In genomic region chr11:62456483-62457172, GRCm38 (mm10) we compare ENCODE assay signal across 8 mouse cellular contexts. TPM values are rescaled to one million over a fixed set of nuclear protein-coding genes. Genes with fewer than 3 reads are reported as not detected.
DNase-seq lines count a peak whose midpoint lies in the region; ATAC-seq lines count a peak whose summit lies in the region.

No protein-coding gene starts in this region.

- peaks cover 23% of the 10 kb centered on the region for H3K4me1 ChIP-seq in forebrain, embryonic 15.5 days
- peaks cover 17% of the 10 kb centered on the region for H3K4me1 ChIP-seq in hindbrain, embryonic 14.5 days (replicated peaks; ENCODE audit: control insufficient read depth, insufficient read depth, low read length)
- no peaks in the 10 kb centered on the region for H3K4me1 ChIP-seq in limb, embryonic 11.5 days (ENCODE audit: control insufficient read depth, insufficient read depth, low read length)
- H3K4me1 ChIP-seq in midbrain, embryonic 11.5 days (ENCODE audit: control insufficient read depth, insufficient read depth, low read length), result peaks cover 9% of the 10 kb centered on the region; the same call in 1 of the 2 replicates

- peak overlapping the region; percentile 89 for H3K4me2 ChIP-seq in forebrain, embryonic 15.5 days (replicated peaks)
- peak overlapping the region; percentile 81 for H3K4me2 ChIP-seq in hindbrain, embryonic 14.5 days (replicated peaks)
- peak overlapping the region; percentile 93 for H3K4me2 ChIP-seq in limb, embryonic 11.5 days (ENCODE audit: low read depth, severe bottlenecking)
- H3K4me2 ChIP-seq in midbrain, embryonic 11.5 days, result peak overlapping the region; percentile 88

- peak overlapping the region; percentile 83 for H3K4me3 ChIP-seq in forebrain, embryonic 15.5 days
- H3K4me3 ChIP-seq in hindbrain, embryonic 14.5 days (replicated peaks; ENCODE audit: low read length), result peak overlapping the region; percentile 94
- H3K4me3 ChIP-seq in limb, embryonic 11.5 days (ENCODE audit: low read depth, low read length), result peak overlapping the region; percentile 90
- H3K4me3 ChIP-seq in midbrain, embryonic 11.5 days (ENCODE audit: low read depth, low read length), result peak overlapping the region; percentile 95

- peak overlapping the region; percentile 97 for H3K9ac ChIP-seq in forebrain, embryonic 15.5 days (replicated peaks)
- peak overlapping the region; percentile 96 for H3K9ac ChIP-seq in hindbrain, embryonic 14.5 days
- H3K9ac ChIP-seq in limb, embryonic 11.5 days (ENCODE audit: low read length), result peak overlapping the region; percentile 99
- peak overlapping the region; percentile 99 for H3K9ac ChIP-seq in midbrain, embryonic 11.5 days (ENCODE audit: low read length)

- under 1% methylated on average over 42 of the region's 42 CpGs for WGBS in forebrain, embryonic 15.5 days
- 0% methylated on average over 42 of the region's 42 CpGs for WGBS in hindbrain, embryonic 14.5 days
- under 1% methylated on average over 37 of the region's 42 CpGs for WGBS in limb, embryonic 11.5 days
- WGBS in midbrain, embryonic 11.5 days, result 0% methylated on average over 40 of the region's 42 CpGs

- DNase-seq in left cerebral cortex, adult 18-20 months (ENCODE audit: low spot score in 2 of 2), result peak; percentile 9 to 44
- no peak for DNase-seq in left cerebral cortex, adult 11 months (ENCODE audit: low spot score)
- DNase-seq in c-Kit-positive CD71-positive TER-119-positive erythroid progenitor cells, embryonic 14.5 days (ENCODE audit: low spot score), result peak; percentile 57
- peak; percentile 64 for DNase-seq in hindbrain, embryonic 14.5 days (ENCODE audit: low spot score)
- peak; percentile 76 for DNase-seq in limb, embryonic 11.5 days (ENCODE audit: low spot score)
- DNase-seq in midbrain, embryonic 11.5 days (ENCODE audit: low spot score, missing footprints), result peak; percentile 97
- peak; percentile 56 for DNase-seq in skeletal muscle tissue, adult 2 months (ENCODE audit: low read depth, low spot score)

- no peaks in the 10 kb centered on the region for H3K9me3 ChIP-seq in forebrain, embryonic 15.5 days
- no peaks in the 10 kb centered on the region for H3K9me3 ChIP-seq in hindbrain, embryonic 14.5 days (ENCODE audit: control insufficient read depth, low read length)
- no peaks in the 10 kb centered on the region for H3K9me3 ChIP-seq in limb, embryonic 11.5 days (ENCODE audit: control insufficient read depth, low read length)
- no peaks in the 10 kb centered on the region for H3K9me3 ChIP-seq in midbrain, embryonic 11.5 days (ENCODE audit: control insufficient read depth, low read length)

- H3K27me3 ChIP-seq in forebrain, embryonic 15.5 days, result no peaks in the 10 kb centered on the region
- no peaks in the 10 kb centered on the region for H3K27me3 ChIP-seq in hindbrain, embryonic 14.5 days (ENCODE audit: control insufficient read depth, insufficient read depth, low read length)
- H3K27me3 ChIP-seq in limb, embryonic 11.5 days (ENCODE audit: control insufficient read depth, insufficient read depth, low read length), result no peaks in the 10 kb centered on the region
- H3K27me3 ChIP-seq in midbrain, embryonic 11.5 days (ENCODE audit: control insufficient read depth, insufficient read depth, low read length), result no peaks in the 10 kb centered on the region

- peak; percentile 81 for ATAC-seq in forebrain, embryonic 15.5 days (replicated peaks)
- ATAC-seq in hindbrain, embryonic 14.5 days (ENCODE audit: low FRiP score), result peak; percentile 79
- ATAC-seq in limb, embryonic 11.5 days (ENCODE audit: insufficient number of reproducible peaks, low FRiP score, low TSS enrichment, low read depth), result peak; percentile 74
- peak; percentile 83 for ATAC-seq in midbrain, embryonic 11.5 days (ENCODE audit: low FRiP score)

- peak overlapping the region; percentile 98 for H3K27ac ChIP-seq in forebrain, embryonic 15.5 days (replicated peaks)
- peak overlapping the region; percentile 96 for H3K27ac ChIP-seq in hindbrain, embryonic 14.5 days
- H3K27ac ChIP-seq in limb, embryonic 11.5 days (replicated peaks; ENCODE audit: low read depth, low read length), result peak overlapping the region; percentile 95
- peak overlapping the region; percentile 98 for H3K27ac ChIP-seq in midbrain, embryonic 11.5 days (ENCODE audit: low read depth, low read length)

- no peaks in the 10 kb centered on the region for H3K36me3 ChIP-seq in forebrain, embryonic 15.5 days
- no peaks in the 10 kb centered on the region for H3K36me3 ChIP-seq in hindbrain, embryonic 14.5 days (replicated peaks; ENCODE audit: control insufficient read depth, insufficient read depth)
- H3K36me3 ChIP-seq in limb, embryonic 11.5 days (ENCODE audit: control insufficient read depth, insufficient read depth, low read length), result peaks cover 2% of the 10 kb centered on the region; the same call in 1 of the 2 replicates
- no peaks in the 10 kb centered on the region for H3K36me3 ChIP-seq in midbrain, embryonic 11.5 days (ENCODE audit: control insufficient read depth, insufficient read depth, low read length)

RNA-seq across cellular contexts. Expression of gene Pigl, which starts 1.6 kb away (rescaled TPM):
- 1 to 10 TPM; 4.7 to 5.7 TPM for total RNA-seq in left cerebral cortex, adult 18-20 months (2021)
- polyA plus RNA-seq in forebrain, embryonic 15.5 days (2015; fragmentation: Nextera tagmentation; extraction: Ambion mirVana), result 5.4 and 5.5 TPM in 2 replicates
- 8.6 and 10.4 TPM in 2 replicates for polyA plus RNA-seq in hindbrain, embryonic 14.5 days (2014; fragmentation: Nextera tagmentation; extraction: Ambion mirVana)
- polyA plus RNA-seq in limb, embryonic 11.5 days (2014; fragmentation: Nextera tagmentation; extraction: Ambion mirVana), result 12.5 and 13.7 TPM in 2 replicates
- 15.4 and 15.9 TPM in 2 replicates for polyA plus RNA-seq in midbrain, embryonic 11.5 days (2014; fragmentation: Nextera tagmentation; extraction: Ambion mirVana)

RNA-seq across cellular contexts. Expression of gene Ncor1, which starts 1.7 kb away (rescaled TPM):
- 100 to 1,000 TPM; 271 to 275 TPM for total RNA-seq in left cerebral cortex, adult 18-20 months (2021)
- 212 and 213 TPM in 2 replicates for polyA plus RNA-seq in forebrain, embryonic 15.5 days (2015; fragmentation: Nextera tagmentation; extraction: Ambion mirVana)
- polyA plus RNA-seq in hindbrain, embryonic 14.5 days (2014; fragmentation: Nextera tagmentation; extraction: Ambion mirVana), result 189 and 202 TPM in 2 replicates
- polyA plus RNA-seq in limb, embryonic 11.5 days (2014; fragmentation: Nextera tagmentation; extraction: Ambion mirVana), result 170 and 185 TPM in 2 replicates
- 176 and 183 TPM in 2 replicates for polyA plus RNA-seq in midbrain, embryonic 11.5 days (2014; fragmentation: Nextera tagmentation; extraction: Ambion mirVana)
